Mouse (Mus musculus) monocyte, adult 59 days (primary cell): ENCODE data around the gene Tmem115. TPM values are rescaled to one million over a fixed set of nuclear protein-coding genes. Genes with fewer than 3 reads are reported as not detected.

Experiments used
- total RNA-seq, 2 experiments: library from RNA; stranded (reverse); gene quantifications; one replicate each; pipeline ENCODE4 v1.2.4; 2023

Gene Tmem115
- total RNA-seq = 10 to 100 TPM; 22.2 to 24.0 TPM

GRCm38 (mm10) chr9:107533791-107534407, at the start of gene Tmem115:
Gene Tmem115, plus strand, starts transcription at chr9:107533945.

GRCm38 (mm10) chr9:107541474-107542351, 8.0 kb downstream of the Tmem115 start, which contains the start of the genes Cyb561d2 and Nprl2:
Gene Cyb561d2, minus strand, starts transcription at chr9:107542193.
Gene Nprl2, plus strand, starts transcription at chr9:107542226.

GRCm38 (mm10) chr9:107547026-107547425, 13.3 kb downstream of the Tmem115 start, which contains the start of gene Zmynd10:
Gene Zmynd10, plus strand, starts transcription at chr9:107547298.

GRCm38 (mm10) chr9:107551117-107551889, 17.6 kb downstream of the Tmem115 start, which contains the start of gene Rassf1:
Gene Rassf1, plus strand, starts transcription at chr9:107551555.

GRCm38 (mm10) chr9:107563029-107563581, 29.4 kb downstream of the Tmem115 start, which contains the start of gene Tusc2:
Gene Tusc2, plus strand, starts transcription at chr9:107563255.

GRCm38 (mm10) chr9:107567702-107568319, 34.1 kb downstream of the Tmem115 start, which contains the start of gene Hyal2:
Gene Hyal2, plus strand, starts transcription at chr9:107567945.

GRCm38 (mm10) chr9:107576357-107577107, 42.8 kb downstream of the Tmem115 start, which contains the start of gene Hyal1:
Gene Hyal1, plus strand, starts transcription at chr9:107576927.

GRCm38 (mm10) chr9:107578587-107578986, 44.8 kb downstream of the Tmem115 start, which contains the start of gene Naa80:
Gene Naa80, plus strand, starts transcription at chr9:107578887.

GRCm38 (mm10) chr9:107580501-107581317, 47.0 kb downstream of the Tmem115 start, which contains the start of gene Hyal3:
Gene Hyal3, plus strand, starts transcription at chr9:107580818.

GRCm38 (mm10) chr9:107586974-107587832, 53.5 kb downstream of the Tmem115 start, which contains the start of gene Ifrd2:
Gene Ifrd2, plus strand, starts transcription at chr9:107587642.

Other genes with a start within 250 kb of the Tmem115 start
- gene Mapkapk3, start 244.1 kb upstream of the Tmem115 start, total RNA-seq = 10 to 100 TPM; 73.7 to 75.7 TPM
- 1 to 10 TPM in 1 of 2 experiments, under 1 TPM in 1; 0.18 to 1.4 TPM for gene Cish, start 237.9 kb upstream of the Tmem115 start, total RNA-seq
- 1 to 10 TPM; 3.8 to 8.3 TPM for gene Hemk1, start 195.6 kb upstream of the Tmem115 start, total RNA-seq
- gene 6430571L13Rik, start 193.3 kb upstream of the Tmem115 start, total RNA-seq = not detected
- not detected for gene Cacna2d2, start 134.3 kb upstream of the Tmem115 start, total RNA-seq
- gene Cyb561d2, start 8.2 kb downstream of the Tmem115 start, total RNA-seq = 1 to 10 TPM; 8.4 to 9.2 TPM
- gene Nprl2, start 8.3 kb downstream of the Tmem115 start, total RNA-seq = 10 to 100 TPM; 12.0 to 15.1 TPM
- gene Zmynd10, start 13.4 kb downstream of the Tmem115 start, total RNA-seq = not detected
- 100 to 1,000 TPM; 122 to 127 TPM for gene Rassf1, start 17.6 kb downstream of the Tmem115 start, total RNA-seq
- gene Tusc2, start 29.3 kb downstream of the Tmem115 start, total RNA-seq = 10 to 100 TPM; 16.1 to 17.9 TPM
- gene Hyal2, start 34.0 kb downstream of the Tmem115 start, total RNA-seq = 1 to 10 TPM; 3.8 to 6.2 TPM
- gene Hyal1, start 43.0 kb downstream of the Tmem115 start, total RNA-seq = 1 to 10 TPM; 2.4 to 3.7 TPM
- gene Naa80, start 44.9 kb downstream of the Tmem115 start, total RNA-seq = 10 to 100 TPM; 10.3 to 14.2 TPM
- 1 to 10 TPM in 1 of 2 experiments, under 1 TPM in 1; 0.50 to 1.4 TPM for gene Hyal3, start 46.9 kb downstream of the Tmem115 start, total RNA-seq
- 10 to 100 TPM; 14.7 to 15.1 TPM for gene Ifrd2, start 53.7 kb downstream of the Tmem115 start, total RNA-seq
- not detected for gene Sema3b, start 75.3 kb downstream of the Tmem115 start, total RNA-seq
- gene Gnai2, start 101.4 kb downstream of the Tmem115 start, total RNA-seq = 100 to 1,000 TPM; 852 to 878 TPM
- gene Slc38a3, start 135.6 kb downstream of the Tmem115 start, total RNA-seq = not detected
- not detected for gene Gnat1, start 145.8 kb downstream of the Tmem115 start, total RNA-seq
- not detected for gene Sema3f, start 176.5 kb downstream of the Tmem115 start, total RNA-seq
- 100 to 1,000 TPM; 190 to 208 TPM for gene Rbm5, start 237.1 kb downstream of the Tmem115 start, total RNA-seq